Mouse (Mus musculus): ENCODE data around the gene Coq8a. TPM values are rescaled to one million over a fixed set of nuclear protein-coding genes. Genes with fewer than 3 reads are reported as not detected.

Gene Coq8a
- total and polyA plus RNA-seq, 3 experiments, result 1.5 to 2.1 TPM; not detected in 1

DNA sequence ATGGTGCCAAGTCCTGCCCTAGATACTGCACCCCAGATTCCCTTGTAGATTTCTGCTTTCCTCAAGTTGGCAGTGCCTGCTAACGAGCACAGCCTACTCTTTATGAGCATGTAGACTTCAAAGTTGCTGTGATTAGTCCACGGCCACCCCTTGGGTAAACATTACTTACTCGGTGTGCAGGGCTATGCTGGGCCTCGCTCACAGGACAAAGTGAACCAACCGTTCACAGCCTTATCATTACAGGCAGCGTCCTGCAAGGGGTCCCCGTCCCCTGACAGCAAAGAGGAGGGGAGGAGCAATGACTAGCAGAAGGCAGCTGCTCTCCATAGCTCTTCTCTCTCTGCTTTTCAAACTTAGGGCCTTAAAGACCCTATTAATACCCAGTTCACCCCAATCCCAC, 14.6 kb downstream of the Coq8a start:
- H3K27me3 ChIP-seq (ENCODE audit: control insufficient read depth in 1 of 2, insufficient read depth in 2 of 2, low read length in 2 of 2), result peaks cover 0 to 3% of the 10 kb centered on the region in 2 experiments; a peak in 1 of 4 replicates
- no peaks in the 10 kb centered on the region for H3K9me3 ChIP-seq (replicated peaks; ENCODE audit: insufficient read depth, low read length)
- no peaks in the 10 kb centered on the region for H3K79me2 ChIP-seq (ENCODE audit: control insufficient read depth, insufficient read depth, low read length, poor library complexity)
- no peaks in the 10 kb centered on the region for H3K36me3 ChIP-seq (ENCODE audit: control insufficient read depth in 1 of 2, insufficient read depth in 2 of 2, low read length in 2 of 2)
- no peaks in the 10 kb centered on the region for H3K4me1 ChIP-seq (ENCODE audit: control insufficient read depth in 1 of 2, insufficient read depth in 2 of 2, low read length in 2 of 2)
- H3K27ac ChIP-seq (ENCODE audit: control insufficient read depth, low read depth, low read length), result no peak overlapping the region
- no peak overlapping the region for H3K4me3 ChIP-seq (ENCODE audit: control insufficient read depth in 1 of 2, insufficient read depth in 1 of 2, low read depth in 2 of 2, low read length in 2 of 2)
- H3K9ac ChIP-seq (ENCODE audit: control insufficient read depth, low read depth, low read length, poor library complexity, severe bottlenecking), result no peak overlapping the region
- TF ChIP-seq ETS1 (IDR thresholded peaks at IDR 0.05; ENCODE audit: low read depth, low read length) (no peak), USF1 (IDR thresholded peaks at IDR 0.05; ENCODE audit: low read depth, low read length) (no peak), BHLHE40 (IDR thresholded peaks at IDR 0.05; ENCODE audit: borderline replicate concordance, low read depth, low read length) (no peak), NRF1 (IDR thresholded peaks at IDR 0.05; ENCODE audit: insufficient read depth, low read depth, low read length, poor library complexity, severe bottlenecking) (no peak), GATA1 (IDR thresholded peaks at IDR 0.05; ENCODE audit: low read depth, low read length) (no peak), ELF1 (IDR thresholded peaks at IDR 0.05; ENCODE audit: low read depth, low read length) (no peak), MYB (IDR thresholded peaks at IDR 0.05; ENCODE audit: low read depth, low read length) (no peak), ZMIZ1 (IDR thresholded peaks at IDR 0.05; ENCODE audit: low read depth, low read length) (no peak), MAZ (IDR thresholded peaks at IDR 0.05; ENCODE audit: low read depth, low read length) (no peak), SMC3 (IDR thresholded peaks at IDR 0.05; ENCODE audit: low read depth, low read length) (no peak), ZC3H11A (IDR thresholded peaks at IDR 0.05; ENCODE audit: low read depth, low read length) (no peak), TCF12 (IDR thresholded peaks at IDR 0.05; ENCODE audit: low read depth, low read length) (no peak), USF2 (IDR thresholded peaks at IDR 0.05; ENCODE audit: borderline replicate concordance in 1 of 2, insufficient read depth in 1 of 2, low read depth in 1 of 2, low read length in 2 of 2) (no peak), MAX (IDR thresholded peaks at IDR 0.05; ENCODE audit: low read length) (no peak), JUND (IDR thresholded peaks at IDR 0.05; ENCODE audit: low read depth, low read length) (no peak), GABPA (IDR thresholded peaks at IDR 0.05; ENCODE audit: low read depth, low read length) (no peak), POLR2AphosphoS2 (IDR thresholded peaks at IDR 0.05; ENCODE audit: low read length) (no peak), TBP (IDR thresholded peaks at IDR 0.05; ENCODE audit: low read depth, low read length) (no peak), MEF2A (IDR thresholded peaks at IDR 0.05; ENCODE audit: extremely low read depth, insufficient replicate concordance, low read depth, low read length, poor library complexity, severe bottlenecking) (no peak)
- no peak for DNase-seq (ENCODE audit: low read depth, low spot score)

DNA sequence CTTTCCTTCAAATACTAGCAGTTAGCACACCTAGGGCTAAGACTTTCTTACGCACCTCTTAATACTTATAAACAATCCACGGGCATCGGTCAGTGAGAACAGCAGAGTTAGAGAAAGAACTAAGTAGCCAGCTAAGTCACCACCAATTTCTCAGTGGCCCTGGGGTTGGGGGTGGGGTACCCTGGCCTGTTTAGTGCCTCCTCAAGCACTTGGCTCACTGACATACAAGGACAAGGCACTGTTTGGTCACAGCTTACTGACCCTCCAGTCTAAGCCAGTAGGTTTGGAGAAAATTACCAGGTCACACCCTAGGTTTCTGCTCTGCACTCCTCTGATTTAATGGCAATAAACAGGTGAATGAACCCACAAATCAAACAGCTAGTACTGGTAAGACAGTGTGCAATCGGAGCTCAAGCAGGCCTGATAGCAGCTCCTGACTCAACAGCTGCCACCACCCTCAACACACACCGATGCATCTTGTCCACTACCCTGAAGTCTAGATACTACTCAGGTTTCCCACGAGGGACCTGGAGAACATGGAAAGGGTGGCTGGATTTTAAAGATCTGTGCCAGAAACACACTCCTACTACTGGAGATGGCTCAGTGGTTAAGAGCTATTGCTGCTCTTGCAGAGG, 15.8 kb downstream of the Coq8a start:
- Histone ChIP-seq H3K9ac (ENCODE audit: control insufficient read depth, low read depth, low read length, poor library complexity, severe bottlenecking) (no peak overlapping the region), H3K4me1 (ENCODE audit: control insufficient read depth in 1 of 2, insufficient read depth in 2 of 2, low read length in 2 of 2) (no peaks in the 10 kb centered on the region), H3K27ac (ENCODE audit: control insufficient read depth, low read depth, low read length) (no peak overlapping the region), H3K36me3 (ENCODE audit: control insufficient read depth in 1 of 2, insufficient read depth in 2 of 2, low read length in 2 of 2) (no peaks in the 10 kb centered on the region), H3K27me3 (ENCODE audit: control insufficient read depth in 1 of 2, insufficient read depth in 2 of 2, low read length in 2 of 2) (no peaks in the 10 kb centered on the region), H3K79me2 (ENCODE audit: control insufficient read depth, insufficient read depth, low read length, poor library complexity) (no peaks in the 10 kb centered on the region), H3K4me3 (ENCODE audit: control insufficient read depth in 1 of 2, insufficient read depth in 1 of 2, low read depth in 2 of 2, low read length in 2 of 2) (no peak overlapping the region), H3K9me3 (replicated peaks; ENCODE audit: insufficient read depth, low read length) (no peaks in the 10 kb centered on the region)
- TF ChIP-seq MEF2A (IDR thresholded peaks at IDR 0.05; ENCODE audit: extremely low read depth, insufficient replicate concordance, low read depth, low read length, poor library complexity, severe bottlenecking) (no peak), TAL1 (IDR thresholded peaks at IDR 0.05; ENCODE audit: low read length) (no peak), MAX (IDR thresholded peaks at IDR 0.05; ENCODE audit: low read length) (no peak), UBTF (IDR thresholded peaks at IDR 0.05; ENCODE audit: borderline replicate concordance, insufficient read depth, low read depth, low read length) (no peak), TBP (IDR thresholded peaks at IDR 0.05; ENCODE audit: low read depth, low read length) (no peak), USF1 (IDR thresholded peaks at IDR 0.05; ENCODE audit: low read depth, low read length) (no peak), BHLHE40 (IDR thresholded peaks at IDR 0.05; ENCODE audit: borderline replicate concordance, low read depth, low read length) (no peak), CHD2 (IDR thresholded peaks at IDR 0.05; ENCODE audit: low read length) (no peak), GATA1 (IDR thresholded peaks at IDR 0.05; ENCODE audit: low read depth, low read length) (no peak), GABPA (IDR thresholded peaks at IDR 0.05; ENCODE audit: low read depth, low read length) (no peak)
- no peak for DNase-seq (ENCODE audit: low read depth, low spot score)
